Mouse (Mus musculus) lung, postnatal 0 days (tissue): ENCODE results near the gene Tmem108. TPM values are rescaled to one million over a fixed set of nuclear protein-coding genes. Genes with fewer than 3 reads are reported as not detected.

Experiments
- ATAC-seq: fragments of 200-750 bp; cut with Nextera tagmentation; 2 replicates; pipeline ENCODE4 v1.8.0; 2017; ENCODE audit warnings: moderate library complexity
- DNase-seq: peaks from one replicate; pipeline ENCODE4 v3.0.0-alpha.2; 2016; ENCODE audit warnings: low spot score
- H3K27ac ChIP-seq: fragments of 300-500 bp; sonication (generic); 2 replicates; pipeline ENCODE4 v1.5.1; 2014; ENCODE audit warnings: antibody characterized with exemption, mild to moderate bottlenecking, low read length, mixed read lengths
- H3K27me3 ChIP-seq: fragments of 300-500 bp; sonication (generic); replicated peaks from 2 replicates; pipeline ENCODE4 v1.6.1; 2014; ENCODE audit warnings: low read length, mixed read lengths; ENCODE audit not compliant: insufficient read depth
- H3K36me3 ChIP-seq: fragments of 300-500 bp; sonication (generic); 2 replicates; pipeline ENCODE4 v1.6.1; 2014; ENCODE audit warnings: low read length, mixed read lengths; ENCODE audit not compliant: insufficient read depth
- H3K4me1 ChIP-seq: fragments of 300-500 bp; sonication (generic); 2 replicates; pipeline ENCODE4 v1.6.1; 2014; ENCODE audit warnings: antibody characterized with exemption, low read depth, low read length, mixed read lengths; ENCODE audit not compliant: insufficient read depth
- H3K4me2 ChIP-seq: fragments of 300-500 bp; sonication (generic); replicated peaks from 2 replicates; pipeline ENCODE4 v1.6.1; 2014; ENCODE audit warnings: low read depth, mild to moderate bottlenecking, low read length, moderate library complexity, mixed read lengths
- H3K4me3 ChIP-seq: fragments of 300-500 bp; sonication (generic); 2 replicates; pipeline ENCODE4 v1.5.1; 2014; ENCODE audit warnings: low read depth, low read length
- H3K9ac ChIP-seq: fragments of 300-500 bp; sonication (generic); replicated peaks from 2 replicates; pipeline ENCODE4 v1.6.1; 2014; ENCODE audit warnings: low read depth, mild to moderate bottlenecking
- H3K9me3 ChIP-seq: fragments of 300-500 bp; sonication (generic); 2 replicates; pipeline ENCODE4 v1.6.1; 2016; ENCODE audit warnings: low read length, mixed read lengths
- CTCF ChIP-seq: IDR thresholded peaks from 2 replicates; pipeline ENCODE4 v1.5.1; 2016; ENCODE audit warnings: antibody characterized with exemption, mild to moderate bottlenecking
- EP300 ChIP-seq: IDR thresholded peaks from 2 replicates; pipeline ENCODE4 v1.6.1; 2016; ENCODE audit warnings: antibody characterized with exemption, mild to moderate bottlenecking, control low read depth
- WGBS: fragments of 180-500 bp; shearing (Covaris S2); extraction: QIAGEN DNeasy Blood & Tissue Kit; methylation state at CpG from one replicate; pipeline ENCODE4 v1.1.7; 2014; 5-methylcytosine and 5-hydroxymethylcytosine counted together
- polyA plus RNA-seq: library from polyadenylated mRNA; unstranded; fragments of >200 nt; fragmentation: Nextera tagmentation; extraction: Ambion mirVana; gene quantifications from 2 replicates; pipeline ENCODE4 v1.2.1, GENCODE M21; 2015

The Tmem108 gene
- polyA plus RNA-seq, 1 experiment from 2014 or later, result 7.3 TPM

DNA sequence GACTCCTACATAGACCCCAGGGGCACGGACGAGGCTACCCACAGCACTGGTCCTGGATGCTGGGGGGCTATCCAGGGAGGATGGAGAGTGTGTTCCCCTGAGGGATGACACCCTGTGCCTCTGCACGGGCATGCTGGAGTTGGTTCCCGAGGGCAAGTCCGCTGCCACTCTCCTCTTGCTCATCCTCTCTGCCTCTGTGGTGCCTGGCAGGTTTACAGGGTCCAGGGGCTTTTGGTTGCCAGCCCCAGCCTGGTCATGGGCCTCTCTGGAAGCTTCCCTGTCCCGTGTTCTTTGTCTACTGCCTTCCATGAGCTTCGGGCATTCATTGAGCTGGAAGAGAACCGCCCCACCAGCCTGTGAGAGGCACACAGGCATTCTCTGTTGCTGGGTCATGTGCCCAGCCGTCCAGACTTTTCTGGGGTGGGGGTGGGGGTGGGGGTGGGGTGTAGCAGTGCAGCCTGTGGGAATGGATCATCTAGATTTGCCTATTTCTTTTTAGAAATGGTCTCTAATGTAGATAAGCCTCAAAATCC lies 281.5 kb downstream of the Tmem108 start, which contains the start of gene Bfsp2:
TSS of gene Bfsp2 (minus strand) at position 377 of the 533 bp plus-strand sequence.
- WGBS, result 79% methylated on average over 9 of the region's 9 CpGs
- DNase-seq (no peak), ATAC-seq (no peak)
- no peaks in the 10 kb centered on the region for H3K9me3 ChIP-seq
- H3K4me2 ChIP-seq, result no peak within 1 kb of the TSS
- no peaks in the 10 kb centered on the region for H3K27me3 ChIP-seq
- no peak for TF ChIP-seq CTCF
- TF ChIP-seq EP300, result no peak
- H3K9ac ChIP-seq, result no peak within 1 kb of the TSS
- no peak within 1 kb of the TSS for H3K27ac ChIP-seq
- no peak within 1 kb of the TSS for H3K4me3 ChIP-seq
- H3K36me3 ChIP-seq, result no peaks in the 10 kb centered on the region
- no peaks in the 10 kb centered on the region for H3K4me1 ChIP-seq

DNA sequence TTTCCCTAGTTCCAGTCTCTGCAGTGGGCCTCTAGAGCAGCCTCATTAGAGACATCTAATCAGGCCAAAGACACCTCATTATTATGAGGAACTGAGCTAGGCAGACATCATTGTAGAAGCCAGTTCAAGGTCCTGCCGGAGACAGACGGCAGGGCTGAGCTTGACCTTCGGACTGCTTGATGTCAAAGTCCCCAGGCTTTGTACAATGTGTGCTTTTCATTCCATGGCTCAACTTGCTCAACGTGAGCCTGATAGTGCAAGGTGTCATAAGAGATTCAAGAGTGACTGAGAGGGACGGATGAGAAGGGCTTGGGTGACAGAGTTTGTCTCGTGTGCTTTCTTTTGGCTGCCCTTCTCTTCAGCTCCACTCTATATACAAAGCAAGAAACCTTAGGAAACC lies 286.2 kb downstream of the Tmem108 start:
- WGBS, result 56% methylated on average over 6 of the region's 6 CpGs

DNA sequence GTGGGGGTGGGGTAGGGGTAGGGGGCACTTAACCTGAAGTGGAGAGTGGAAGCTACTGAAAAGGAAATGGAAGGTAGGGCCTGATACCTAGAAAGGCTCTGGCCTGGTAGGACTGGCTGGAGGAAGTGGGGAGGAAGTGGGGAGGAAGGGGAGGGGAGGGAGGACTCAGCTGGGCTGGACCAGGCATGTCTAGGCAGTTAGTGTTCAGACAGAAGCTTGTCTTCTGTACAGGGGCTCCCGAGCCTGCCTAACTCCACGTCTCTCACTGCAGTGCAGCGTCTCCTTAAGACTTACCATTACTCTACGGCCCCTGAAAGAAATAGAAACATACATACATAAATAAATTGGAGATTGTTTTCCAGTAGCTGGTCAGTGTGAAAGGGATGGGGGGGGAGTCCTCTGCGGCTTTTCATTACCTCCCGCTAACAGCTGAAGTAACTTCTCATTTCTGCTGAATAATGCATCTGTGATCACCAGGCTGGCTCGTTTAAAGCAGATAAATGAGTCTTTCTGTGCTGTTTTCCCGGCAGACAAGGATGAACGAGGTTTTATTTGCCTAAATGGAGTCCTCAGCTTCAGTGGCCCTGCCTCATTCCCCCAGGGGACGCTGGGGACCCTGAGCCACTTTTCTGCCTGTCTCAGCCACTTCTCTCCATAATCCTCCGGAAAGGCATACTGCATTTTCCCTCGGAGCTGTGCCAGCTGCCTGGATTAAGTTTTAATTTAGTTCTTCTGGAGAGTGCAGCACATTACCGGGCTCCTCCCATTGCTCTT lies 287.5 kb downstream of the Tmem108 start:
- Histone ChIP-seq H3K9ac (no peak overlapping the region), H3K4me1 (no peaks in the 10 kb centered on the region), H3K9me3 (no peaks in the 10 kb centered on the region), H3K27me3 (no peaks in the 10 kb centered on the region), H3K36me3 (no peaks in the 10 kb centered on the region), H3K4me2 (no peak overlapping the region), H3K4me3 (no peak overlapping the region), H3K27ac (no peak overlapping the region)
- no peak for ATAC-seq
- no peak for DNase-seq
- TF ChIP-seq EP300, result no peak
- TF ChIP-seq CTCF, result no peak
- WGBS, result 40% methylated on average over 13 of the region's 13 CpGs

More for the DNA sequence above, 286.2 kb downstream of the Tmem108 start:
- Histone ChIP-seq H3K4me3 (no peak overlapping the region), H3K9me3 (no peaks in the 10 kb centered on the region), H3K9ac (no peak overlapping the region), H3K36me3 (no peaks in the 10 kb centered on the region), H3K27me3 (no peaks in the 10 kb centered on the region), H3K27ac (no peak overlapping the region), H3K4me1 (no peaks in the 10 kb centered on the region), H3K4me2 (no peak overlapping the region)
- TF ChIP-seq CTCF (no peak), EP300 (no peak)
- DNase-seq (no peak), ATAC-seq (no peak)

DNA sequence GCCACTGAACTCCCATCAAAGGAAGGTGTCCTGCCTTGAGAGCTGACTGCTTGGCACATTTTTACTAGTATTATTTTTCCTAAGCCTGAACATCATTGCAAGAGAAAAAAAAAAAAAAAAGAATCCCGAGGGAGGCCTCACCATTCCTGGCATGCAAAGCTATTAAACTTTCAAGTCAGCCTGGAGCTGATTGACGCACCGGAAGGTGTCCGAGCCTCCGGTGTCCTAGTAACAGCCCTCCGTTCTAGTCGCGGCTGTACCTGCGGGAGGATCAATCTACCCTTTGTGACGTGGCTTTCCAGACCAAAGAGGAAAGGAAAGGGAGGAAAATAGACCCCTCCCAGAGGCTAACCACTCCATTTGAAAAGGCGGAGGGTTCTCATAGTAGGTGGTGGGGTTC lies 289.9 kb downstream of the Tmem108 start:
- WGBS, result 38% methylated on average over 11 of the region's 11 CpGs
- no peak overlapping the region for H3K4me2 ChIP-seq
- no peak overlapping the region for H3K9ac ChIP-seq
- H3K4me3 ChIP-seq, result no peak overlapping the region
- H3K36me3 ChIP-seq, result no peaks in the 10 kb centered on the region
- no peak overlapping the region for H3K27ac ChIP-seq
- H3K4me1 ChIP-seq, result no peaks in the 10 kb centered on the region
- H3K9me3 ChIP-seq, result no peaks in the 10 kb centered on the region
- no peak for ATAC-seq
- DNase-seq, result no peak
- no peaks in the 10 kb centered on the region for H3K27me3 ChIP-seq
- TF ChIP-seq EP300 (no peak), CTCF (no peak)

- H3K27ac ChIP-seq, result no peak overlapping the region
- no peak overlapping the region for H3K4me2 ChIP-seq
- H3K27me3 ChIP-seq, result no peaks in the 10 kb centered on the region
- ATAC-seq (no peak), DNase-seq (no peak)
- WGBS, result 66% methylated on average over 5 of the region's 5 CpGs
- H3K9me3 ChIP-seq, result no peaks in the 10 kb centered on the region
- no peak overlapping the region for H3K9ac ChIP-seq
- no peak for TF ChIP-seq EP300
- TF ChIP-seq CTCF, result peak; percentile 54
- no peaks in the 10 kb centered on the region for H3K36me3 ChIP-seq
- H3K4me1 ChIP-seq, result no peaks in the 10 kb centered on the region
- H3K4me3 ChIP-seq, result no peak overlapping the region
Measured at GRCm38 (mm10) chr9:103469516-103469915, 292.1 kb downstream of the Tmem108 start.

GRCm38 (mm10) chr9:103468911-103469310 lies 292.7 kb downstream of the Tmem108 start:
- no peaks in the 10 kb centered on the region for H3K27me3 ChIP-seq
- no peak overlapping the region for H3K27ac ChIP-seq
- no peak for TF ChIP-seq EP300
- WGBS, result 89% methylated on average over 7 of the region's 7 CpGs
- ATAC-seq, result no peak
- DNase-seq, result no peak
- H3K4me2 ChIP-seq, result no peak overlapping the region
- no peak overlapping the region for H3K9ac ChIP-seq
- no peak overlapping the region for H3K4me3 ChIP-seq
- H3K4me1 ChIP-seq, result no peaks in the 10 kb centered on the region
- H3K36me3 ChIP-seq, result no peaks in the 10 kb centered on the region
- H3K9me3 ChIP-seq, result no peaks in the 10 kb centered on the region
